Mouse (Mus musculus) right cerebral cortex, postnatal 4 days (tissue): ENCODE data around the gene Polg.

Experiments used
- DNase-seq: peaks from one replicate; pipeline ENCODE4 v3.0.0-alpha.2; 2022

Gene Polg

DNA sequence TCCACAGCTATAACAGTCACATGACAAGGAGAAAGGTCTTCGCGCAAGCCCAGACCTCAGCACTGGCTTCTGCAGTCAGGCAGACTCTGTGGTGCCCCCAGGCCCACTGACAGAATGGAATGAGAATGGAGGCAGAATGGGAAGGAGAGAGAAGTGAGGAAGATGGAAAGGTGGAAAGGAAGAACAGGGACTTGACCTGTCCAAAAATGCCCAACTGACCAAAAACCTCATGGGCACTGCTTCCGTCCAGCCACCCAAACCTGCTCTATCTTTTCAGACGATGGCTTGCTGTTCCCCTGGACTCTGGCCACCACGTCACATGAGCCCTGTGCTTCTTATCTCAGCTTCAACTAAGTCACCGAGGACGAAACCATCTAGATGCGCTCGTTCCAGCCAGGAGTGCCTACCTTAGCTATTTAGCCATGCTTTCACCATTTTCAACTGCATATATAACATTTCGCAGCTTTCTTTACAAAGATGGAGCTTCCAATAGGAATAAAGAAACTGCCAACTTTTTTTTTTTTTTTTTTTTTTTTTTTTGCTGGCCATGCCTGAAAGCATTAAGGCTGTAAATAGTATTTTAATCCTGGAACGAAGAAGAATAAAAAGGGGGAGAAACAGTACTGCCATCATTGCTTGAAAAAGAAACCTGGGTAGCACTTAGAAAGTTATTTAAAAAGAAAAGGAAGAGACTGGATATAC lies 2.6 kb downstream of the Polg start:
- DNase-seq, result no peak

DNA sequence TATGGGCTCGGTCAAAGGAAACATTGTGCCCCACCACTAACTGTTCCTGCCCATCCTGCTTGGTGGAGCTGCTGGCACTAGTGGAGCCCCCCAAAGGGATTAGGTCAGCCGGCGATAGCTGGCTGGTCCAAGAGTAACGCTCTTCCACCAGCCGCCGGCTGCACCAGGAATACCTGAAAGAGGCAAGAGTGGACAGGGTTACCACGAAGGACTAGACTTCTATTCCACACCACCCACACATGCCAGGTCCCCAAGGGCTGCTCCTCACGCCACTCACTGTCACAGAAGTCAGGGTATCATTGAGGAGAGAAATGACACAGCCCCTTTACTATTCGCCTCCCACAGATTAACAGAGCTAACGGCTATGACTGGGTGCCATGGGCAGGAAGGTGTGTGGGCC lies 4.4 kb downstream of the Polg start:
- no peak for DNase-seq

DNA sequence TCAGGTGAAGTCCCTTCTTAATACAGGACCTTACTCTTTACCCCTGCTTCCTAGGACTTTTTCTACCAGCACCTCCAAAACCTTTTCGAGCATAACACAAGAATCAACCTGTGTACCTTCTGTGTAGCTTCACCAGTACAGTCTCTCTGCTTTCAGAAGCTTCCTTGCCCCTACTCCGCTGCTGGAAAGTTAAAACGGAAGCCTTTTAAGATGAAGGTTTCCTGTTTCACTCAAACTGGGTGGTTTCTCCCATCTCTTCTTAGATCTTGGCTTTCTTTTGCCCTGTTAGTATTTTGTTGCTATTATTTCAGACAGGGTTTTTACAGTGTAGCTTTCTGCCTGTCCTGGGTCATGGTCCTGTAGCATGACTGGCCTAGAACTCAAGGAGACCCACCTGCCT lies 18.7 kb downstream of the Polg start:
- DNase-seq, result no peak

DNA sequence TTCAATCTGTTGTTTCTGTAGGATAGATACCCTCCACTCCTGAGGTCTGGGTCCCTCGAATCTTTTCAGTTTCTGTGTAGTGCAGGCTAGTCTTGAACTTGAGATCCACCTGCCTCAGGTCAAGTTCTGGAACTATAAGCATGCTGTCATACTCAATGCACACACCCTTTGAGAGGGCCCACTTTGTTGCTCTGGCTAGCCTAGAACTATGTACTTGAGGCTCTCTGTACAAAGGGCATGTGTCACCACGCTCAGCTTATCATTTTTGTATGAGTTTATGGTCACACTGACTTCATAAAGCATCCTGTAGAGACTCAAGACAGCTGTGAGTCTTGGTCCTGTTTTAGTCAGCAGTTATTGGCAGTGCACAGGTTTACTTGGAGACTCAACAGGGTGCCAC lies 19.1 kb downstream of the Polg start:
- no peak for DNase-seq

DNA sequence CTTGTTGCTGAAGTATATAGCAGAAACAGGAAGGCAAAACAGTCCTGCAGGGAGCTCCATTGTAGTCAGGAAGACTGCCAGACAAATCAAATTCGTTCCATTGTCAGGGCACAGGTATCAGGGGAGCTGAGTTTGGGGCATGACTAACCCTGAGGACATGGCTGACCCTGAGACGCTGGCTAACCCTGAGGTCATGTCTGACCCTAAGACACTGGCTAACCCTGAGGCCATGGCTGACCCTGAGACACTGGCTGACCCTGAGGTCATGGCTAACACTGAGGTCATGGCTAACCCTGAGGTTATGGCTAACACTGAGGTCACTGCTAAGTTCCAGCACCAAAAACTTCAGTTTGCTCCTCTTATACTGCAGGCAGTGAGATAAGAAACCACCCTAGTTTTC lies 26.1 kb downstream of the Polg start:
- DNase-seq, result no peak

GRCm38 (mm10) chr7:79428243-79428642 lies 37.9 kb downstream of the Polg start:
- no peak for DNase-seq

DNA sequence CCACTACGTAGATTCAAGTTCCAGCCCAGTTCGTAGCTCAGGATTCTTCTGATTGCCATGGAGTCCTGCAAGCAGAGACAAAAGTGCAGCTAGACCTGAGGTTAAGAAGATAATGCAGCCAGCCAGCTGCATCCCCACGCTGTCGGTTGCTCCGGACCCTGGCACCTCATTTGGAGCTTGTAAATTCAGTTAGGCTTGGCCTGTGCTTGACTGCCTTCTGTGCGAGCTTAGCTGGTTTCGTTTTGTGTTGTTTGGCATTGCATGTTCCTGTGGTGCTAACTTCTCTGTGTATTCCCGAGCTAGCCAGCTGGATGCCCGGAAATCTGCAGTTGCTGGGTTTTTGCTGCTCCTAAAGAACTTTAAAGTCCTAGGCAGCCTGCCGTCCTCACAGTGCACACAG lies 40.4 kb downstream of the Polg start:
- DNase-seq, result no peak

DNA sequence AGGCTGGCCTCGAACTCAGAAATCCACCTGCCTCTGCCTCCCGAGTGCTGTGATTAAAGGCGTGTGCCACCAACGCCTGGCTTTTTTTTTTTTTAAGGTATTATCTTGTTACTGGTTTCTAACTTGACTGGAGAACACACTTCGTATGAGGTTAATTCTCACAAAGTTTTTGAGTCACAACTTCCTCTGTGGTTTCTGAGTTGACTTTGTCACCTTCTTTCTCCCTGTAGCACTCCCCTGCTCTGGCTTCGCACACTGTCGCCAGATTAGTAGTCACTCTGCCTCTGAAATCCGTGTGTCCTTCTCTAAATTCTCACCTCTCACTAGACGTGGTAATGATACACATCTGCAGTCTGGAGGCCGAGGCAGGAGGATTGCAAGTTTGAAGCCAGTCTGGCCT lies 43.3 kb downstream of the Polg start:
- DNase-seq, result no peak

DNA sequence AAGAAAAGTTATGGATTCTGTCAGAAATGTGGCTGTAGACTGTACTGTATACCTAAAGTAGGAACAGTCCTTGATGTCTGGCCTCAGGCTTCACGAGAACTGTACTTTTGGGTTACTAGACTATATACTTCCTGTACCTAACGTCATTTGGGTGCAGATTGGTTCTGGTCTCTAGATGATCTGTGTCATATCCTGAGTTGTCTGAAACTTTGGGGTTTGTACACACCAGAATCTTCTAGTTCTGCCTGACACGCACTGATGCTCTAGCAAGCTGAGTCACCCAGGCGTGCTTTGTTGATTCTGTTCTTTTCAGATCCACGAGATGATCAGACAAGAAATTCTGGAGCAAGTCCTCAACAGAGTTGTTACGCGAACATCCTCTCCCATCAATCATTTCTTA lies 46.2 kb downstream of the Polg start:
- no peak for DNase-seq

GRCm38 (mm10) chr7:79414449-79415375 lies 51.5 kb downstream of the Polg start:
- DNase-seq, result no peak

DNA sequence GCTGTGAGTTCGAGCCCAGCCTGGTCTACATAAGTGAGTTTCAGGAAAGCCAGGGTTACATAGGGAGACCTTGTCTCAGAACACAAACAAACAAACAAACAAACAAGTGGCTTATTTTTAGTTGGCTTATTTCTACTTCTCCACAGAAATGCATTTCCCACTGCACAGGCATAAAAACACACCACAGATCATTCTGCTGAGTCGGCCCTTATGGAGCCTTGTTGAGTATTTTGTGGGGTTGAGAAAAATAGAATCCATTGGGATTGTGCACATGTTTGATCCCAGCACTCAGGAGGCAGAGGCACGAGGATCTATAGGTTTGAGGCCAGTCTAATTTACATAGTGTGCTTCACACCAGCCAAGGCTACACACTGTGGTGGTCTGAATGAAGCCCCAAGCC lies 65.9 kb downstream of the Polg start:
- DNase-seq, result no peak

DNA sequence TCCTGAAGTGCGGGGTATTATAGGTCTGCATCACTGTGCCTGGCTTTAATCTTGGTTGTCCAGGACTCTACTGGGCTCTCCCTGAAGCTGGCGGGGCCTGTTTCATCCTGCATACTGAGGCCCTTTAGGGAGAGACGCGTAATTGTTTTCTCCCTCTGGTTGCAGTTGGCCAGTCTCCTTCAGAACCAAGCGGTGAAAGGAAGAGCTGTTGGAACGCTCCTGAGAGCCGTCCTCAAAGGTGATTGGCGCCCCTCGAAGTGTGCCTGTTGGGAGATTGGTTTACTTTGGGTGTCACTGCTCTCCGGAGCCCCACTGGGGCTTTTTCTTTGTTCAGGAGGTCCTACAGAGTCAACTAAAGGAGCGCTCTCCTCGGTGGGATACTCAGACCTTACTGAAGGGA lies 67.2 kb downstream of the Polg start:
- no peak for DNase-seq

DNA sequence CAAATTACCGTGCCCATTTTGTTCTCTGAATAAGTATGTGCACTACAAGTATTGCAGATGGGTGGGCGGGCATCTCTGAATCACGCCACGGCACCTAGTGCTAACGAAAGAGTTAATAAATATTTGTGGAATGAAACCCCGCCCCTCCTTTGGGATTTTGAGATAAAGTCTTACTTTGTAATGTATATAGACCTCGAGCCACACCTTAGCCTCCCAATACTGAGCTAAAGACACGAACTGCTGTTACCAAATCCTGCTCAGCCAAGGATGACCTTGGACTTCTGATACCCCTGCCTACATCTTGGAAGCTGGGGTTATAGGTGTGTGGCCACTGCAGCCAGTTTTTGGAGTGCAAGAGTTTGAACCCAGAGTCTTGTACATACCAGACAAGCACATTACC lies 67.7 kb downstream of the Polg start:
- DNase-seq, result no peak

- no peak for DNase-seq
Observed at GRCm38 (mm10) chr7:79397446-79397963, 68.7 kb downstream of the Polg start.
